Mouse (Mus musculus): ENCODE results near the gene Glis1. TPM values are rescaled to one million over a fixed set of nuclear protein-coding genes. Genes with fewer than 3 reads are reported as not detected.
A peak's percentile ranks its signal among the peaks of the same experiment; 100 is the strongest.

Glis1 gene
- polyA plus RNA-seq, 1 experiment from 2014 or later = 1.0 TPM

GRCm38 (mm10) chr4:107634631-107635030, 200.2 kb downstream of the Glis1 start:
- Histone ChIP-seq H3K4me2 (ENCODE audit: low read depth, low read length) (no peak overlapping the region), H3K27ac (ENCODE audit: low read length) (no peak overlapping the region), H3K9me3 (ENCODE audit: control insufficient read depth, low read length) (no peaks in the 10 kb centered on the region), H3K4me1 (replicated peaks; ENCODE audit: control insufficient read depth, insufficient read depth, low read length) (no peaks in the 10 kb centered on the region; the same call in 1 of the 2 replicates), H3K36me3 (ENCODE audit: control insufficient read depth, insufficient read depth, low read length) (no peaks in the 10 kb centered on the region), H3K9ac (ENCODE audit: low read length) (no peak overlapping the region), H3K27me3 (ENCODE audit: control insufficient read depth, insufficient read depth, low read depth, low read length) (no peaks in the 10 kb centered on the region), H3K4me3 (ENCODE audit: low read length) (no peak overlapping the region)
- WGBS = 57% methylated on average over 6 of the region's 6 CpGs
- ATAC-seq (ENCODE audit: low read depth) = no peak

- Histone ChIP-seq H3K4me1 (replicated peaks; ENCODE audit: control insufficient read depth, insufficient read depth, low read length) (no peaks in the 10 kb centered on the region; the same call in 1 of the 2 replicates), H3K9me3 (ENCODE audit: control insufficient read depth, low read length) (no peaks in the 10 kb centered on the region), H3K4me2 (ENCODE audit: low read depth, low read length) (no peak overlapping the region), H3K27ac (ENCODE audit: low read length) (no peak overlapping the region), H3K9ac (ENCODE audit: low read length) (no peak overlapping the region), H3K4me3 (ENCODE audit: low read length) (no peak overlapping the region), H3K36me3 (ENCODE audit: control insufficient read depth, insufficient read depth, low read length) (no peaks in the 10 kb centered on the region), H3K27me3 (ENCODE audit: control insufficient read depth, insufficient read depth, low read depth, low read length) (no peaks in the 10 kb centered on the region)
- ATAC-seq (ENCODE audit: low read depth) = no peak
- WGBS = 62% methylated on average over 6 of the region's 6 CpGs
Observed at GRCm38 (mm10) chr4:107636099-107636498, 201.7 kb downstream of the Glis1 start.

- Histone ChIP-seq H3K27ac (ENCODE audit: low read length) (no peak overlapping the region), H3K36me3 (ENCODE audit: control insufficient read depth, insufficient read depth, low read length) (no peaks in the 10 kb centered on the region), H3K4me1 (replicated peaks; ENCODE audit: control insufficient read depth, insufficient read depth, low read length) (no peaks in the 10 kb centered on the region; the same call in 1 of the 2 replicates), H3K4me2 (ENCODE audit: low read depth, low read length) (no peak overlapping the region), H3K27me3 (ENCODE audit: control insufficient read depth, insufficient read depth, low read depth, low read length) (no peaks in the 10 kb centered on the region), H3K9me3 (ENCODE audit: control insufficient read depth, low read length) (no peaks in the 10 kb centered on the region), H3K4me3 (ENCODE audit: low read length) (no peak overlapping the region), H3K9ac (ENCODE audit: low read length) (no peak overlapping the region)
- ATAC-seq (ENCODE audit: low read depth) = no peak
- WGBS = 54% methylated on average over 3 of the region's 3 CpGs
Observed at GRCm38 (mm10) chr4:107637670-107638069, 203.3 kb downstream of the Glis1 start.

- whole genome bisulfite sequencing = 75% methylated on average over 10 of the region's 10 CpGs
- Histone ChIP-seq H3K9me3 (ENCODE audit: control insufficient read depth, low read length) (no peaks in the 10 kb centered on the region), H3K4me3 (ENCODE audit: low read length) (no peak overlapping the region), H3K27me3 (ENCODE audit: control insufficient read depth, insufficient read depth, low read depth, low read length) (no peaks in the 10 kb centered on the region), H3K9ac (ENCODE audit: low read length) (no peak overlapping the region), H3K36me3 (ENCODE audit: control insufficient read depth, insufficient read depth, low read length) (no peaks in the 10 kb centered on the region), H3K4me2 (ENCODE audit: low read depth, low read length) (no peak overlapping the region), H3K4me1 (replicated peaks; ENCODE audit: control insufficient read depth, insufficient read depth, low read length) (no peaks in the 10 kb centered on the region; the same call in 1 of the 2 replicates), H3K27ac (ENCODE audit: low read length) (no peak overlapping the region)
- no peak for ATAC-seq (ENCODE audit: low read depth)
Observed at GRCm38 (mm10) chr4:107638303-107638702, 203.9 kb downstream of the Glis1 start.

GRCm38 (mm10) chr4:107641624-107642023, 207.2 kb downstream of the Glis1 start:
- no peaks in the 10 kb centered on the region for H3K9me3 ChIP-seq (ENCODE audit: control insufficient read depth, low read length)
- peak; percentile 59; the same call in 1 of the 2 replicates for ATAC-seq (ENCODE audit: low read depth)
- no peak overlapping the region for H3K4me3 ChIP-seq (ENCODE audit: low read length)
- no peaks in the 10 kb centered on the region for H3K36me3 ChIP-seq (ENCODE audit: control insufficient read depth, insufficient read depth, low read length)
- 39% methylated on average over 4 of the region's 4 CpGs for WGBS
- no peaks in the 10 kb centered on the region; the same call in 1 of the 2 replicates for H3K4me1 ChIP-seq (replicated peaks; ENCODE audit: control insufficient read depth, insufficient read depth, low read length)
- H3K9ac ChIP-seq (ENCODE audit: low read length) = no peak overlapping the region
- H3K27ac ChIP-seq (ENCODE audit: low read length) = no peak overlapping the region
- no peak overlapping the region for H3K4me2 ChIP-seq (ENCODE audit: low read depth, low read length)
- H3K27me3 ChIP-seq (ENCODE audit: control insufficient read depth, insufficient read depth, low read depth, low read length) = no peaks in the 10 kb centered on the region

- WGBS = 46% methylated on average over 5 of the region's 5 CpGs
Observed at GRCm38 (mm10) chr4:107648959-107649485, 214.6 kb downstream of the Glis1 start.

GRCm38 (mm10) chr4:107651021-107651496, 216.7 kb downstream of the Glis1 start:
- no peak overlapping the region for H3K4me3 ChIP-seq (ENCODE audit: low read length)
- WGBS = 28% methylated on average over 12 of the region's 12 CpGs
- ATAC-seq (ENCODE audit: low read depth) = no peak

More at GRCm38 (mm10) chr4:107648959-107649485, 214.6 kb downstream of the Glis1 start:
- H3K27ac ChIP-seq (ENCODE audit: low read length) = no peak overlapping the region
- no peaks in the 10 kb centered on the region for H3K9me3 ChIP-seq (ENCODE audit: control insufficient read depth, low read length)
- H3K36me3 ChIP-seq (ENCODE audit: control insufficient read depth, insufficient read depth, low read length) = no peaks in the 10 kb centered on the region
- peak; percentile 72 for ATAC-seq (ENCODE audit: low read depth)
- no peak overlapping the region for H3K4me3 ChIP-seq (ENCODE audit: low read length)
- no peaks in the 10 kb centered on the region for H3K27me3 ChIP-seq (ENCODE audit: control insufficient read depth, insufficient read depth, low read depth, low read length)
- H3K9ac ChIP-seq (ENCODE audit: low read length) = no peak overlapping the region
- H3K4me2 ChIP-seq (ENCODE audit: low read depth, low read length) = no peak overlapping the region
- H3K4me1 ChIP-seq (replicated peaks; ENCODE audit: control insufficient read depth, insufficient read depth, low read length) = 0 out of 2 replicates have a peak, but pooled peaks cover 2% of the 10 kb centered on the region

GRCm38 (mm10) chr4:107652598-107653279, 218.3 kb downstream of the Glis1 start:
- no peak overlapping the region for H3K4me2 ChIP-seq (ENCODE audit: low read depth, low read length)
- H3K4me3 ChIP-seq (ENCODE audit: low read length) = no peak overlapping the region
- H3K9me3 ChIP-seq (ENCODE audit: control insufficient read depth, low read length) = no peaks in the 10 kb centered on the region
- 9% methylated on average over 7 of the region's 7 CpGs for WGBS
- 0 out of 2 replicates have a peak, but pooled peaks cover 2% of the 10 kb centered on the region for H3K4me1 ChIP-seq (replicated peaks; ENCODE audit: control insufficient read depth, insufficient read depth, low read length)
- peak; percentile 81 for ATAC-seq (ENCODE audit: low read depth)
- H3K9ac ChIP-seq (ENCODE audit: low read length) = no peak overlapping the region
- no peaks in the 10 kb centered on the region for H3K27me3 ChIP-seq (ENCODE audit: control insufficient read depth, insufficient read depth, low read depth, low read length)
- H3K36me3 ChIP-seq (ENCODE audit: control insufficient read depth, insufficient read depth, low read length) = no peaks in the 10 kb centered on the region
- no peak overlapping the region for H3K27ac ChIP-seq (ENCODE audit: low read length)

More at GRCm38 (mm10) chr4:107651021-107651496, 216.7 kb downstream of the Glis1 start:
- H3K27ac ChIP-seq (ENCODE audit: low read length) = no peak overlapping the region
- no peaks in the 10 kb centered on the region for H3K36me3 ChIP-seq (ENCODE audit: control insufficient read depth, insufficient read depth, low read length)
- H3K27me3 ChIP-seq (ENCODE audit: control insufficient read depth, insufficient read depth, low read depth, low read length) = no peaks in the 10 kb centered on the region
- 0 out of 2 replicates have a peak, but pooled peaks cover 2% of the 10 kb centered on the region for H3K4me1 ChIP-seq (replicated peaks; ENCODE audit: control insufficient read depth, insufficient read depth, low read length)
- H3K4me2 ChIP-seq (ENCODE audit: low read depth, low read length) = no peak overlapping the region
- H3K9ac ChIP-seq (ENCODE audit: low read length) = no peak overlapping the region
- no peaks in the 10 kb centered on the region for H3K9me3 ChIP-seq (ENCODE audit: control insufficient read depth, low read length)

- no peak for ATAC-seq (ENCODE audit: low read depth)
- H3K4me3 ChIP-seq (ENCODE audit: low read length) = no peak overlapping the region
- 64% methylated on average over 5 of the region's 5 CpGs for WGBS
- no peaks in the 10 kb centered on the region for H3K36me3 ChIP-seq (ENCODE audit: control insufficient read depth, insufficient read depth, low read length)
- no peaks in the 10 kb centered on the region for H3K9me3 ChIP-seq (ENCODE audit: control insufficient read depth, low read length)
- H3K4me1 ChIP-seq (replicated peaks; ENCODE audit: control insufficient read depth, insufficient read depth, low read length) = 0 out of 2 replicates have a peak, but pooled peaks cover 2% of the 10 kb centered on the region
- H3K9ac ChIP-seq (ENCODE audit: low read length) = no peak overlapping the region
- H3K27ac ChIP-seq (ENCODE audit: low read length) = no peak overlapping the region
- H3K4me2 ChIP-seq (ENCODE audit: low read depth, low read length) = no peak overlapping the region
- H3K27me3 ChIP-seq (ENCODE audit: control insufficient read depth, insufficient read depth, low read depth, low read length) = no peaks in the 10 kb centered on the region
Observed at GRCm38 (mm10) chr4:107653280-107653643, 218.9 kb downstream of the Glis1 start.
